Mouse (Mus musculus) Muller cell, postnatal 12 days (primary cell): ENCODE data around the gene Siva1.

ENCODE experiments used
- DNase-seq: peaks from one replicate; pipeline ENCODE4 v3.0.0-alpha.2; 2015; ENCODE audit errors: inconsistent ontology term

Siva1 gene

DNA sequence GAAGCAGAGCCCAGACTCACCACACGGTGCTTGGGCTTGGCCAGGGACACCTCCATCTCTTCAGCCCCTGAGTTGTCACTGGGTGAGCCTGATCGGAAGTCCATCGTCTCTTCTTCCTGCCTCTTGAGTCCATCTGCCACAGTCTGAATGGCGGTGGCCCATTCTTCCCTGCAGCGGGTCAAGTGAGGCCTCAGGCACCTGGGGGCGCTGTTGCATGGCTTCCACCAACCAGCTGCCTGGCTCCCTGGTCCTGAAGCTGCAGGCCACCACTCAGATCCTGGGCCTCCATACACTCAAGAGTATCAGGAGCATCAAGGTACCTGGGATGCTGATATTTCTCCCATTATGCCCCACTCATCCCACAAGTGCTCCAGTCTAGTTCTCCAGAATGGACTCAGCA lies 14.6 kb downstream of the Siva1 start:
- no peak for DNase-seq

DNA sequence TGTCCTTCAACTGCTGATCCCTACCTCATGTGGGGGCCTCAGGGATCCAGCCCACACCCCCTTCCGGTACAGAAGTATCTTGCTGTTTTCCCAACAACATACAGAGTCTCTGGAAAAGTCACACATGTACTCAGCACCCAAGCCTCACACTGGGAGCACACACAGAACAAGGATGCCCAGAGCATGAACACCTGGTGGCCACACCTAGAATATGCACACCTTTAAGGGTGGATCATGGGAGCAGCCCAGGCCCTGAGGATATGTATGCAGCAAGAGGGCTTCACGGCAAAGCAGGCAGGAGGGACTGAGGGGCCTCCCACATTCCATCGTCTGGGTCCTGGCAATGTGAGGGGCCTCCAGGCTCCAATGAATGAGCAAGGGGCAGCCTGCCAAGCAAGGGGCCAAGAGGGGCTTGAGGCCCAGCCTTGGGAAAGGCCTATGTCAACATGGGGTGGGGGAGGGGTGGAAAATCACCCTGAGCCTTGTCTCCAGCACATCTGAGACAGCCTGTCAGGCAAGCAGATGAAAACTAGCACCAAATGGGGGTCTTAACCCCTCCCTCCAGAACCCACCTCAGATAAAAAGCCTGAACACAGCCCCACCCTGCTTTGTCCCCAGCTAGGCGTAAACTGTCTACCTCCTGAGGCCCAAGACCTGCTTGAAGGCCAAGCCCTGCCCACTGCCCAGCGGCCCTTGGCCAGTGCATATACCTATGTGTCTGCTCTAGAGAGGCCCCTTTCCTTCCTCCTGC lies 16.3 kb downstream of the Siva1 start:
- DNase-seq, result no peak

DNA sequence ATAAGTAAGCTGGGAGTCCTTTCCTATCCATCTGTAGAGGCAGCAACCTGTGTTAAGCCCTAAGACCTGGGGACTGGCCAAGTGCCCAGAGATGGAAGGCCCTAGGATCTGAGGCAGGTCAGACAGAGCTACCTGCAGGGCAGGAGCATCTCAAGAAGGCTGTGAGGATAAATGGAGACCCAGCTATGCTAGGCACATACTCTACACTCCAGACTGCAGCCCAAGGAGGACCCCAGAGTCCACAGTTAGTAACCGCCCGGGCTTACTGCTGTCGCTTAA lies 16.8 kb downstream of the Siva1 start:
- DNase-seq, result no peak

DNA sequence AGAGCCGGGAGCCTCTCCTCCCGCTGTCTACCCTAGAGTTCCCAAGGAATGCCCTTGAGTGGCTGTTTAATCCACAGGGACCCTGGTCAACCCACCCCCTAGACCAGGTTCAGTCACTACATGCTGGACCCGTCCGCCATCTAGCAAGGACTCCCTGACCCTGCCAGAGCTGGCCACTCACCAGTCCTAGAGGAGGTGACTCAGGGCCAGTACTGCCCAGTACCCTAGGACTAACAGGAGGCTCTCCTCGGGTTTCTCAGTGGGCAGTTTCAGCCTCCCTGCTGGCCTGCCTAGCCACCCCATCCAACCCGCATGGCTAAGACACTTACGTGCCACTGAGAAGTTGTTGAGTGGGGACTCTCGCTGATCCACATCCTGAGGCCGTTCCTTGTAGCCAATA lies 17.4 kb downstream of the Siva1 start:
- DNase-seq, result no peak

DNA sequence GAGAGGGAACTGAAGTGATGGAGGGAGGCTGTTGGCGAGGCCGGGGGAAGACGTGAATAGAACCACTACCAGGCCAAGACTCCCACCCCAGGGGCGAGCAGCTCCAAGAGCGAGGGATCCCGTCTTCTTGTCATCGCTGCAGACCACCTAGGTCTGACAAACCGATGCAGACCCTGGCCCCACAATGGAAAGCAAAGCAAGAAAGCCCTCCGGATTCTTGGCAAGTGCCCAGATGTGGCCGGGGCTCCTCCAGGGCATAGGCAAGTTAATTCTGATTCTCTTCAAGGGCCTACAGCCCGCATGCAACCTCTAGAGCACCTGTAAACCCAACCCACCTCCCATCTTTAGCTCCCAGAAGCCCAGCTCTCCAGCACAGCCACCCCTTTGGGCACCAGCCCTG lies 18.8 kb downstream of the Siva1 start:
- no peak for DNase-seq

DNA sequence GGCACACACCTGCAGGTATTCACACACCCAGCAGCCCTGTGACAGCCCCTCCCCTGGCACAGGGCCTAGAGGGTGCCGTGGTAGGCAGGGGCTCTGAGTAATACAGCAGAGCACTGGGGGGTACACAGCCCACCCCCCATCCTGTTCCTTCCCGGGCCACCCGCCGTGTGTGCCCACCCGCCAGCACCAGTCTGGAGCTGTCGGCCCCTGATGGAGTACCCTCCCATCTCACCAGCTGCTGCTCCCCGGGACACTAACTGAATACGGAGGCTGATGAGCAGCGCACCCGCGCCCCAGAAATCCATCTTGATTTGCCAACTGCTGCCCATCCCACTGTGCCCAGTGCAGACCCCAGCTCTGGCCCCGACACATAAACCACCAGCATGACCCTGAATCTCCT lies 19.2 kb downstream of the Siva1 start:
- no peak for DNase-seq

DNA sequence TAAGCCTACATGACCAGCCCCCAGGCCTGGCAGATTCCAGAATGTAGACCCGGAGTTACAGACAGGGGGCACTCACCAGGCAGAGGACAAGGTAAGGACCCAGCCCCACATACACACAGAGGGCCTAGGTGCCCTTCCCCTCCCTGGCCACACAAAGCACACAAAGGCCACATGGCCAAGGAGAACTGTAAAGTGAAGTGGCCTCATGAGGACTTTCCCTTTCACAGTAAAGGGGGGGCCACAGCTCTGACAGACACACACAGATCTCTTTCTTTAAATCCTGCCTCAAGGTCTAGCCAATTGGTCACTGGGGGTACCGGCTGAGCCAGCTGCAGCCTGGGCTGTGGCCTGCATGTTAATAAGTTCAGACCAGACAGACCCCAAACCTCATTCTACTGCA lies 19.6 kb downstream of the Siva1 start:
- DNase-seq, result no peak

DNA sequence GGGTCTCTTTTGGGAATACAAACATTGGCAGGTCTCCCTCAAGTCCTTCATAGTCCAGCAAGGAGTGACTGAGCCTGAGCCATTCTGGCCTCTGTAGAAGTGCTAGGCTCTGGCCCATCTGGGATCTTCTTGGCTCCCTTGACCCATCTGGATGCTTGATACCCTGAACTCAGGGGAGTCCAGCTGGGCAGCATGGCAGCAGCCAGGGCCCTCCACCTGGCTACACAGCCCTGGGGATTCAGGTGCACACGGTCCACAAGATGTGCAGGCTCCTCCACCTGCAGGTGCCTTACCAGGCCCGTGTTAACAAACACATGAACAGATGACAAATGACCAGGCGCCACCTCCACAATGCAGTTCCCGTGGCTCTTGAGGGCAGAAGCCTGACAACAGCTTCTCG lies 20.2 kb downstream of the Siva1 start:
- DNase-seq, result no peak

DNA sequence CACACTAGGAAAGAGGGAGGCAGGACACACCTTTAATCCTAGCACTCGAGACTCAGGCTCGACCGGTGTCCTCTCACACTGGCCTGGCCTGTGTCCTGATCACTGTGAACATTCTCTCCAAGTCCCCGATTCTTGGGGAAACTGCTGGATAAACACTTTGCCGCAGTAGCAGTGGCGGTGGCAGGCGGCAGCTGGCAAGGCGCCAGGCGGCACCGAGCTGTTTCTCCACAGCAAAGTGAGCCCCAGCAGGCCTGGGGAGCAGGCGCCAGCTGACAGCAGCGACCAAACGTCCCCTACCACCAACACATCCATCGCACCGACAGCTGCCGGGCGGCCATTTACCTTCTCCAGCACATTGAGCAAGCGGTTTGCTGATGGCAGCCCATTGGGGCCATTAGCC lies 21.0 kb downstream of the Siva1 start:
- DNase-seq, result peak; percentile 75

DNA sequence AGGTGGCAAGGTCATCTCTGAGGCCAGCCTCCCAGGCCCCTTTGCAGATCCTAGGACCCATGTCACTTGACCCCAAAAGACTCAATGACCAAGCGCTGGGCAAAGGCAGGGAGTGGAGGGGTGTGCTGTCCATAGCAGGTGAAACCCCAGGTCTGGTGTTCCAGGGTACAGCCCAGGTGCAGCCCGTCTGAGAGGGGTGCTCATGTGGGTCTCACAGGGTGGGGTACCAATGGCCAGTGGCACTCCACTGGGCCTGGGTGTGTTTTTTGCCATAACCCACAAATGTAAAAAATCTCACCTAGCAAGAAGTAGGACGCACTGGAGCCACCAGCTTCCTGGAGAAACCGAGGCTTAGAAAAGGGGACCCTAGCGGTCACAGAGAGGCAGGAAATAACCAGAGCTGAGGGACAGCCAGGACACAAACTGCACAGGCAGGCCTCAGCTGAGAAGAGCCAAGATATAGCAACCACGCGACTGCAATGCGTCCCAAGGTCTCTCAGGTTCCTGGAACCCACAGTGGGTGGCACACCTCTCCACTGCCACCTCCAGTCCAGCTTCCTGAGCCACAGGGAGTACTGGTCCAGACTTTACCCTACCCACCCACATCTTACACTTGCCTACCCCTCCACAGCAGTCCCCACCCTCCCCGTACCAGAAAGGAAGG lies 21.5 kb downstream of the Siva1 start:
- DNase-seq, result no peak

DNA sequence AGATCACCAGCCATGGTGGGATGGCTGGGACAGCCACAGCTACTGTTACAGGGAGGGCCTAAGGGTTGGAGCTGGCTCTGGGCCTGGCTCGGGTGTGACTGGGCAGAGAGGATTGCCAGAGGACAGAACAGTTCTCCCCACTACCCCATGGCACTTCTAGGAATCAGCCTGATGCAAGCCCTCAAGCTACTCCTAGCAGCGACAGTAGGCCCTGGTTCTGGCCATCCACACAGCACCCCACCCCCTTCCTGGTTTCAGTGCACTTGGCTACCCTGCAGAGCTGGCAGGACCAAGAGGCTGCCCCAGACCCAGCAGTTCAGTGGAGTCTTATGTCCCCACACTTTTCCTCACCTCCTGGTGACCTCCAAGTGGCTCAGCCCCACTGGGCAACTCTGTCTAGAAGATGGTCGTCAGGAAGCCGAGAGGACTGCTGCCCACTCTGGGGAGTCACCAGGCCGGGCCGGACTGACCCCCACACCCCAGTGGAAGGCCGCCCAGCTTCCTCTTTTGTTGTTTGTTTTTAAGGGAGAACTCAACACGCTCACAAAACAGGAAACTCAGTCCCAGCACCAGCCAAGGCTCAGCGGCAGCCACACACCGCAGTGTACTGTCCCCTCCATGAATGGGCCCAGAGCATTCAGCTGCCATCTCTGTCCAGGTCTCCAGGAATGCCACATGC lies 23.3 kb downstream of the Siva1 start:
- peak; percentile 43 for DNase-seq

DNA sequence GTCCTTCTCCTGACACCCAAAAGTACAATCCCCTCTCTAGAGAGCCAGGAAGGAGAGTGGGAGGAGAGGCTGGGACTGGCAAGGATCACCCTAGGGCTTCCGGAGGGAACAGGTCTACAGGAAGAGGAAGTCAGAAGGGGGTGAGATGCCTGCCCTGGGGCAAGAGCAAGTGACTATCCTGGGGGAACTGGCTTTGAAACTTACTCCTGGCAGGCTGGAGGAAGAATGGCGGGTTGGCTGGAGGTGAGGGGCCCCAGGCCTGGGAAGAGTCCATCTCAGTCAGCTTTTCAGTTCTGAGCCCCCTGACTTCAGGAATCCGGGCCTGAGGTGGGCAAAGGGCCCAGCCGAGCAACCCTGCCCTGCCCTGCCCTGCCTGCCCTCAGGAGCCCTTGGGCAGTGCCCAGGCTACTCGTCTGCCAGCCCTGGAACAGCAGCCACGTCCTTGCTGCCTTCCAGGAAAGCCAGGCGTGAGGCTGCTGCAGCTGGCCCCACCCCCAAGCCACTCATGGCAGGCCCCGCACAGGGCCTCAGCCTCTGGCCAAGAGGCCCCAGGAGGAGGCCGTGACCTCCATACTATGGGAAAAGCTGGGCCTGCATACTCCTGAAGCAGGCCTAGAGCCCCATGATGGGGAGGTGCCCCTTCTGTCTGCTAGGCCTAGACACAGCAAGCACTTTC lies 26.4 kb downstream of the Siva1 start:
- DNase-seq, result no peak

DNA sequence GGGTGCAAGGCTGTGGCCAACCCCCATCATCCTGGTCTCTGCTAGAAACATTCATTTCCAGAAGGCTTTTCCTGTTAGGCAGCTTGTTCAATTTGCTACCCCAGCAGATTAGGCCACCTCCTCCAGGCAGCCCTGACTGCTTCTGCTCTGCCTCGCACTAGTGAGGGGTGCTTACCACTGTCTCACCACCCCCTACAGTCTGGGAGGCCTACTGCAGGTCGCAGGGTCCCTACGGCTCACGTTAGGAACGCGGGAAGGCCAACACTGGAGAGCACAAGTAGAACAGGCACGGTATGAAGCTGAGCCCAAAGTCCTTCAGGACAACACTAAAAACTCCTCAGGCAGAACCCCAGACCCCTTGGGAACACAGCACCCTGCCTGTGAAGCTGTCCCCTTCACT lies 27.4 kb downstream of the Siva1 start:
- DNase-seq, result no peak

DNA sequence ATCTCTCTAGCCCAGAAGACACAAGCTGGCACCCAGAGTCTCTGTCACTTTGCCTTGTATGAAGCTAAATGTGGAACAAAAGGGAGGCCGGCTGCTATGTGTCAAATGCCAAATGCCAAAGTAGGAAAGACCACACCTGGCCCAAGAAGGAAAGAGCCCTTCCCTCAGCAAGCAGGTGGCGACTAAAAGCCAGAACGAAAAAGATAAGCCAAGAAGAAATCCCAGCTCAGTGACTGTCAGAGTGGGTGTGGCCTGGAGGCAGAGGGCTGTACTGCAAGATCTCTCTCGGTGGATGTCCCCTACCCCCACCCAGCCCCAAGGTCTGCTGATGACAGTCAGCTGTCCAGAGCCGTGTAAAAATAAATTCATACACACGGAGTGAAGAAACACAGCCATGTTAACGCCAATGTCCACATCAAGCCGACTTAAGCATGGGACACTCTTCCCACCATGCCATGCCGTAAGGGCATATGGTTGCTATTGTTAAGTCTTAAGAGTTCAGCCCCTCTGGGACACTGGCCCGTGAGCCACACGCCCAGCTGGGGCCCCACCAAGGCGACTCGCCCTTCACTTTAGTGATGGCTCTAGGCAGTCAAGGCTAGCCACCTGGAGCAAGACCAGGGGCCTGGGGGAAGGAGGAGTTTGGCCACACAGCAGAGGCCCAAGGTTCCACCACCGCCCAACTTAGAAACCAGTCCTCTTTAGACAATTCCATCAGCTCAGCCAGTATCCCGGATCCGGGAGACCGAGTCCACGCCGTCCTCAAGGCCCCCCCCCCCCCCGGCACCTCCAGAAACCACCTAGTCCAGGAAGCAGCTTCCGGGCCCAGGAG lies 28.5 kb downstream of the Siva1 start:
- DNase-seq, result peak; percentile 52

DNA sequence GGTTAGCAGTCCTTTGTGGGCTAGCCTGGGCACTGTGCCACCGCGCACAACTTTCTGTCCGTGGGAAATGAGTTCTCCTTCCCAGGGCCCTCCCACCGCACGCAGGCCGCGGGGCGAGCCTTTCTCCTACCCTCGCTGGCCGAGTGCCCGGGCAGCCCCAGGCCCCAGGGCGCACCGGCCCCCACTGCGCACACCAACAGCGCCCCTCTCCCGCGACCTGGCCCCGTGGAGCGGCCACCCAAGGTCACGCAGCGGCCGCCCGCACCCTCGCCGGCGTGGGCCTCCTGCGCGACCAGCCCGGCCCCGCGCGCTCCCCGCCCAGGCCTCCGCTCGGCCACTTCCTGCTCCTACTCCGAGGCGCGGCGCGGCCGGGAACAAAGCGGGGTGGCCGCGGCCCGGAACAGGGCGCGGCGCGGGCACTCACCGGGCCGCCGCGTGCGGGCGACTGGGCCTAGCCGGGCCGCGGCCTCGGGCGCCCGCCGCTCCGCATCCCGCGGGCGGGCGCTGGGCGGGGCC lies 29.2 kb downstream of the Siva1 start:
- DNase-seq, result peak; percentile 62

DNA sequence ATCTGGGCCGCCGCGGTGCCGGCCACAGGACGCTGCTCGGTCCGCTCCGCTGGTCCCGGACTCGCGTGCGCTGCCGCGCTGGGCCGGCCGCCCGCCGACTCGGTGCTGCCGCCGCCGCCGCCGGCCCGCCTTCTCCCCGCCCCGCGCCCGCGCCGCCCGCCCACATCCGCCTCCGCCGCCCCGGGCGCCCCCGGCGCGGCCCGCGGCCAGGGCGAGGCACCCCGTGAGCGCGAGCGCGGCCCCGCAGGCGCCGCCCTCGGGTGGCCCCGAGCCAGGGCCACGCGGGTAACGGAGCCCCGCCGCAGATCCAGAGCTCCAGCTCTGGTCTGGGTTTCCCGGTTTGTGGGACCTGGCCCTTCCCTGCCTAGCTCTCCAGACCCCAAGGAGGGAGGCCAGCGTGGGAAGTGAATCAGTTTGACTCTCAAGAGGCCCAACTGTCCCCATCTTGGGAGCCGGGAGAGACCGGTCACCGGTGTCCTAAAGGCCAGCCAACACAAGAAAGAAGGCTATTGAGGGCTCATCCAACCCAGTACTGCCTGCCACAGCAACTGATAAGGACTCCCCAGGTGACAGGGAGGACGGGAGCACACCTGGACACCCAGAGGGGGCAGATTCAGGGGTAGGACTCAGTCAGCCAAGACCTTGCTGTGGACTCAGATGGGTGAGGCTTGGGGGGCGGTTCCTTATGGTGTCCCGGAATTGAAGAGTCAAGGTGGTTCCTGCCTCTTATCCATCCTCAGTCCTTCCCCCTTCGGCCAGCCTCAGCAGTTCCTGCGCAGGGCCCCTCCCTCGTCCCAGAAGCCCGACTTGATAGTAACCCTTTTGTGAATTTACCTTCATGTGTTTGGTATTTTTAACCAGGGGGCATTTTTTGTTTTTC lies 29.9 kb downstream of the Siva1 start, which contains the start of gene Akt1:
Gene Akt1, minus strand, starts transcription at position 753 of the 880 bp plus-strand sequence.
- peak; percentile 74 for DNase-seq

DNA sequence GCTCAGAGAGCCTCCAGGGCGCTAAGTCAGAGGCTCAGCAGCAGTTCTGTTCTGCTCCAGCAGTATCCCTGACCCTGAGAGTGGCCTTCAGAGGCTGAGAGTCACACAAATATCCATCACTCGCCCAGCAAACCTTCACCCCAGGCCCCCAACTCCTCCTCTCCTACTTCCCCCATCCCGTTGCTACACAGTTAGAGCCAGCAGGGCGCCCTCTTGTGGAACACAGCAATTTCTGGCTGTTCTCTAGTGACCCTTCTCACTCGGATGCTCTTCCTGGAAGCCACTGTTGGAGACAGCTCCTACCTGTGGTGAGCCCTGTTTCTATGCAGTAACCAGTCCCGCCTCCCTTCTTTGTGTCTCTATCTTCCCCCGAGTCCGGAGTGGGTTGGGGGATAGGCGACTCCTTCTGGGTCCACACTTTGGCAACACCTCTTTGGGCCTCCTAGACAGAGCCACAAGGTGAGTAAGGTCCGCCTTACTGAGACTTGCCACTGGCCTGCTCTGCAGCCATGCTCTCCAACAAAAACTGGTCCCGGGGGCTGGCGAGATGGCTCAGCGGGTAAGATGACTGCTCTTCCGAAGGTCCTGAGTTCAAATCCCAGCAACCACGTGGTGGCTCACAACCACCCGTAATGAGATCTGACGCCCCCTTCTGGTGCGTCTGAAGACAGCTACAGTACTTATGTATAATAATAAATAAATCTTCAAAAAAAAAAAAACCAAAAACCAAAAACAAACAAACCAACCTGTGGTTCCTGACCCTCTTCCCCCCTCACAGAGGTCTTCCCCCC lies 31.0 kb downstream of the Siva1 start:
- DNase-seq, result peak; percentile 79

DNA sequence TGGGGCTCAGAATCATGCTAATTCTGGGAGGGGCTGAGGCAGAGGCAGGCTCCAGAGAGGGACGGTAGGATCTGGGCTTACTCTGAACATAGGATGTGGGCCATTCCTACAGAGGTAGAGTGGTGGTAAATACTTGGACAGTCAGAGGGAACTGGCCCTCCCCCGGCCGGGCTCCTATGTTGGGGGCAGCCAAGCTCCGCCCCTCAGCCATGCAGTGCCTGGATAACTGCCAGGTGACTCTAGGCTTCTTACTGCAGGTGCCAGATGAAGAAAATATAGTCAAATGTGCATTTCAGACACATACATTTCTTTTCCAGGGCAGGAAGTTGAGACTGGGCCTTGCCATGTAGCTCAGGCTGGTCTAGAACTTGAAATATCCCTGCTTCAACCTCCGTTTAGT lies 32.6 kb downstream of the Siva1 start:
- no peak for DNase-seq

DNA sequence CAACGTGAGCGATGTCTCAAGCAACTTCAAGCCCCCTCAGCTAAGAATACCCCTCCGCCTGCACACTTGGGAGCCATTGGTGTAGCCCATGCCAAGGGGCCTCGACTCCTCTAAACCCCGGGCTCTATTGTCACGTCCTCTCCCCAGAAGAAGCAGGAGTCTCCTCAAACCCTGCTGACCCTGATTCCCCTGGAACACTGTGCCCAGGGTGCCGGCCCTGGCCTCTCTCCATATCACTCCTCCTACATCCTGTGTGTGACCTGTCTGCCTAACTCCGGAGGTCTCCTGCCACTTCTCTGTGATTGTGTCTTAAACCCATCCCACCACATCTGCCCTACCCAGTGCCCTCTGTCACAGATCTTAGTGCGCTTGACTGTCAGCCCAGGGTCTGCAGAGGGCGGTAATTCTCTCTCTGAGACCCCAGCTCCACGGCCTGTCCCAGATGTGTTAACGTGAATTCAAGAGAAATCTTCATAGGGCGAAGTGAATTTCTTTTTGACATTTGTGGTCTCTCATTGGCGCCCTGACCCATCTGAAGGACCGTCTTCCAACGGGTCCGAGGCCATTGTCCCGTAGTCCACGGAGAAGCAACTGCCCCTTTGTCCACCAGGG lies 33.6 kb downstream of the Siva1 start:
- no peak for DNase-seq
